Mouse (Mus musculus) forebrain, postnatal 0 days (tissue): ENCODE results near the gene Pdha2. TPM values are rescaled to one million over a fixed set of nuclear protein-coding genes. Genes with fewer than 3 reads are reported as not detected.

Experiments used
- ATAC-seq: fragments of 200-750 bp; cut with Nextera tagmentation; 2 replicates; pipeline ENCODE4 v1.8.0; 2017; ENCODE audit warnings: mild to moderate bottlenecking, moderate library complexity
- DNase-seq: peaks from one replicate; pipeline ENCODE4 v3.0.0-alpha.2; 2015
- H3K27ac ChIP-seq: fragments of 300-500 bp; sonication (generic); 2 replicates; pipeline ENCODE4 v1.5.1; 2014; ENCODE audit warnings: low read depth, mild to moderate bottlenecking, antibody characterized with exemption, low read length, moderate library complexity, mixed read lengths
- H3K27me3 ChIP-seq: fragments of 300-500 bp; sonication (generic); 2 replicates; pipeline ENCODE4 v1.6.1; 2014; ENCODE audit warnings: mild to moderate bottlenecking, low read length, mixed read lengths; ENCODE audit not compliant: insufficient read depth
- H3K36me3 ChIP-seq: fragments of 300-500 bp; sonication (generic); 2 replicates; pipeline ENCODE4 v1.6.1; 2014; ENCODE audit warnings: mild to moderate bottlenecking, moderate library complexity; ENCODE audit not compliant: insufficient read depth
- H3K4me1 ChIP-seq: fragments of 300-500 bp; sonication (generic); 2 replicates; pipeline ENCODE4 v1.6.1; 2014; ENCODE audit warnings: antibody characterized with exemption; ENCODE audit not compliant: insufficient read depth
- H3K4me2 ChIP-seq: fragments of 300-500 bp; sonication (generic); 2 replicates; pipeline ENCODE4 v1.6.1; 2014; ENCODE audit warnings: low read depth, mild to moderate bottlenecking, moderate library complexity
- H3K4me3 ChIP-seq: fragments of 300-500 bp; sonication (generic); 2 replicates; pipeline ENCODE4 v1.5.1; 2014; ENCODE audit warnings: low read depth, low read length, mixed read lengths
- H3K9ac ChIP-seq: fragments of 300-500 bp; sonication (generic); 2 replicates; pipeline ENCODE4 v1.6.1; 2014; ENCODE audit warnings: mild to moderate bottlenecking
- H3K9me3 ChIP-seq: fragments of 300-500 bp; sonication (generic); 2 replicates; pipeline ENCODE4 v1.6.1; 2016; ENCODE audit warnings: low read length
- CTCF ChIP-seq: sonication (generic); IDR thresholded peaks from 2 replicates; pipeline ENCODE4 v1.5.1; 2016; ENCODE audit warnings: antibody characterized with exemption, control low read depth, low read depth
- WGBS: fragments of 180-500 bp; shearing (Covaris S2); extraction: QIAGEN DNeasy Blood & Tissue Kit; methylation state at CpG from one replicate; pipeline ENCODE4 v1.1.7; 2014; 5-methylcytosine and 5-hydroxymethylcytosine counted together
- polyA plus RNA-seq: library from polyadenylated mRNA; unstranded; fragments of >200 nt; fragmentation: Nextera tagmentation; extraction: Ambion mirVana; gene quantifications from 2 replicates; pipeline ENCODE4 v1.2.1, GENCODE M21; 2015
- total RNA-seq: library from RNA; depleted of rRNA; stranded (reverse); fragments of >200 nt; gene quantifications from 2 replicates; pipeline ENCODE4 v1.2.3, GENCODE M21; 2014; rRNA removed

The Pdha2 gene
- total RNA-seq (not detected in 2 replicates), polyA plus RNA-seq (not detected in 2 replicates)

DNA sequence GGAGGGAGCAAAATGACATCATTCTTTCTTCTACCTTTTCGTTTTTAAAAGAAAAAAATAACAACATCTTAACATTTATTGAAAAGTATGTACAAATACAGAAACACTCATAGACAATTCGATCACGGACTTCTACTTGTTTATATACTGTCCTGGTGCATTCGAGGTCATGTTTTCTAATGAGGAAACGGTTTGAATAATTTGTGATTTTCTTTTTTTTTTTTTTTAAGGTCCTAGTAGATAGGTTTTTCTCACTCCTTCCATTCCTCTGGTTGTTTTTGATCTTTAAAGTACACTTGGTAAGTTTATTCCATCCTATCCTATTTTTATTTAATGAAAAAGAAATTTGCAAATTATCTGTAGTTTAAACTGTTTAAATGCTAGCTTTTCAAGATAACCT is at the start of gene Pdha2:
Gene Pdha2, minus strand, starts transcription at position 101 of the 400 bp plus-strand sequence.
- H3K4me2 ChIP-seq = no peak within 1 kb of the TSS
- no peak for ATAC-seq
- DNase-seq = no peak
- no peak for TF ChIP-seq CTCF
- H3K36me3 ChIP-seq = no peaks in the 10 kb centered on the region
- H3K9me3 ChIP-seq = no peaks in the 10 kb centered on the region
- WGBS = 94% methylated on average over 5 of the region's 5 CpGs
- no peak within 1 kb of the TSS for H3K4me3 ChIP-seq
- H3K4me1 ChIP-seq = no peaks in the 10 kb centered on the region
- no peak within 1 kb of the TSS for H3K9ac ChIP-seq
- no peaks in the 10 kb centered on the region for H3K27me3 ChIP-seq
- no peak within 1 kb of the TSS for H3K27ac ChIP-seq

DNA sequence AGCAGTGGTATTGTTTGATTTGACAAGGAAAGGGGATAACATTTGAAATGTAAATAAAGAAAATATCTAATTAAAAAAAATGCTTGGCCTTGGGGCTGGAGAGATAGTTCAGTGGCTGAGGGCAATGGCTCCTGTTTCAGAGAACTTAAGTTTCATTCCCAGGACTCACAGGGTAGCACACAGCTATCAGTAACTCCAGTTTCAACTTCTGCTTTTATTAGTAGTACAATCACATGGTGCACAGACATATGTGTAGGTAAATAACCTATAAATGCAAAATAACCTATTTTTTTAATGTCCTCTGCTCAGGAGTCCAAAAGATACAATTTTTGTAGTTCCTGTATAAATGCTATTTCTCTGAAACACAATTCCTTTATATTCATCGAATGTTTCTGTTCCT is 48.4 kb upstream of the Pdha2 start:
- Histone ChIP-seq H3K27me3 (no peaks in the 10 kb centered on the region), H3K4me2 (no peak overlapping the region), H3K4me1 (no peaks in the 10 kb centered on the region), H3K4me3 (no peak overlapping the region), H3K36me3 (no peaks in the 10 kb centered on the region), H3K27ac (no peak overlapping the region), H3K9me3 (no peaks in the 10 kb centered on the region), H3K9ac (no peak overlapping the region)
- 93% methylated on average over 1 of the region's 1 CpGs for WGBS
- no peak for DNase-seq
- ATAC-seq = no peak
- TF ChIP-seq CTCF = no peak

DNA sequence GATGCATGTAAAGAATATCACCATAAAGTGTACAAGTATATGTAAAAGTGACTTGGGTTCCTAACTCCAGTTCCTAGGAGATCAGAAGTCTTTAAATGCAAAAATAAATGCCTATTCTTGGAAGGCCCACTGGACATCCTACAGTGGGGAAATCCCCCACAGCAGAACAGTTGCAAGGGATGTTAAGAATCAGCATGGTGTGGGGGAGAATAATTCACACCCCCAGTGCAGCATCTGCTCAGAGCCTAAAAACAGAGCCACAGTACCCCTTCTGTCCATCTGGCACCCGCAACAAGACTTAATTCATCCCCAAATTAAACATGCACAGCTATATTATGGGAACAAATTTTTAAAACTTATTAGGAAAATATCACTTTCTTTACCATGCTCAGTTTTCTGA is 39.3 kb upstream of the Pdha2 start:
- H3K9me3 ChIP-seq = no peaks in the 10 kb centered on the region
- no peak for TF ChIP-seq CTCF
- H3K27me3 ChIP-seq = no peaks in the 10 kb centered on the region
- DNase-seq = no peak
- no peak overlapping the region for H3K27ac ChIP-seq
- no peaks in the 10 kb centered on the region for H3K4me1 ChIP-seq
- no peak overlapping the region for H3K9ac ChIP-seq
- no peak overlapping the region for H3K4me2 ChIP-seq
- no peak for ATAC-seq
- WGBS = 74% methylated on average over 1 of the region's 1 CpGs
- no peaks in the 10 kb centered on the region for H3K36me3 ChIP-seq
- H3K4me3 ChIP-seq = no peak overlapping the region

DNA sequence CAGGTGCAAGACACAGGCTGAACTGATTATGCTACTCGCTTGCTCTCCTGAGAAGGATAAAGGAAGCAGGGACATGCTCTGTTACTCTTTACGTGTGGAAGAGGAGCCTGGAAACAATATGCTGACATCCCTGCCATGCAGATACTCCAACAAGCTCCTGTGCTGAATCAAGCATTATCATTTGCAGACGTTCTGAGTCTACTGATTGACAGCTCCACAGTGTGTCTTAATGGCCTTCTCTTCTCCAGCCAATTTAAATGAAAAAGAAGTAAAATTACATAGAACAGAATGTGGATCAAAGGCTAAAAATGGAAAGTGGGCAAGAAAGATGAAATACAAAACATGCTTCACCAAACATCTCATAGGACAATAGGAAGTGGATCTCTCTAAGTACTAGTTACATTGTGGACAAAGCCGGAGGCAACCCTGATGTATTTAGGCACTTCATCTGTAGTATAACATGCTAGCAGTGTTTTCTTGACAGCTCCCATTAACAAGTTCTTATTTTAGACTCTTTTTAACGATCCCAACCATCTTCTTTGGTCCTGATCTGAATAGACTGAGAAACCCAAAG is 32.7 kb upstream of the Pdha2 start:
- H3K4me1 ChIP-seq = no peaks in the 10 kb centered on the region
- H3K9ac ChIP-seq = no peak overlapping the region
- no peak; the same call in 1 of the 2 replicates for ATAC-seq
- H3K27ac ChIP-seq = no peak overlapping the region
- no peak for TF ChIP-seq CTCF
- no peak overlapping the region for H3K4me3 ChIP-seq
- H3K27me3 ChIP-seq = no peaks in the 10 kb centered on the region
- DNase-seq = no peak
- H3K9me3 ChIP-seq = no peaks in the 10 kb centered on the region
- H3K4me2 ChIP-seq = no peak overlapping the region
- H3K36me3 ChIP-seq = no peaks in the 10 kb centered on the region
- 37% methylated on average over 5 of the region's 5 CpGs for WGBS

DNA sequence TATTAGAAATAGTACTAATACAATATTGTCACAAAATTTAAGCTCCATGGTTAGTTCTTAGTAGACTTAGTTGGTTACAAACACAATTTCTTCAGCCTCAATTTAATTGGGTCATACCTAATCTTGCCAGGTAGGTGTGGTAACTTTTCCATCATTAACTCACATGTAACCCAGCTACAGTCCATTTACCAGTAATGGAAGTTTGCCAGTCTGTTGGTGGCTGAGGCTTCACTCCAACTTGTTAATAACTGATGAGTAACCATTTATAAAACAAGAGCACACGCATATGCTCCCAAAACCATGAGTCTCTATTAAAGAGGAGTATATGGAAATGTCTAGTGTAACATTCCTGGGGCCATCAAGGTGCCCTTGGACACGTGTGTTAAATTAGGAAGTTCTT is 25.9 kb upstream of the Pdha2 start:
- no peaks in the 10 kb centered on the region for H3K4me1 ChIP-seq
- no peak overlapping the region for H3K27ac ChIP-seq
- DNase-seq (no peak), ATAC-seq (no peak)
- H3K9ac ChIP-seq = no peak overlapping the region
- H3K9me3 ChIP-seq = no peaks in the 10 kb centered on the region
- 73% methylated on average over 2 of the region's 2 CpGs for WGBS
- no peak for TF ChIP-seq CTCF
- no peaks in the 10 kb centered on the region for H3K27me3 ChIP-seq
- H3K4me2 ChIP-seq = no peak overlapping the region
- no peak overlapping the region for H3K4me3 ChIP-seq
- no peaks in the 10 kb centered on the region for H3K36me3 ChIP-seq

DNA sequence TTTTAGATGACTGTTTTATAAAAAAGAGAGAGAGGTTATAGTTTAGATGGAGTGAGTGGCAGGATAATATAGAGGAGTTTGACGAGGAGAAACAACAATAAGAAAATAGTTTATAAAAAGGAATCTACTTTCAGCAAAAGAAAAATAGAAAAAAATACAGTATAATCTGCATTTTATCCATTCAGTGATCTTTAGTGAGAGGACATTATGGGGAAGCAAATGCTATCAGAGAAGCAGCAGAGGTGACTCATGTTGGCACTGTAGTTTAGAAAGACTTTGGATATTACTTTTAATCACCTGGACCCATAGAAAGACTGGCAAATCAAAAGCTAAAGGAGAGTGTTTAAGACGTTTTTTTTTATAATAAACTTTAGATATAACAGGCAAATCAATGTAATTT is 17.0 kb upstream of the Pdha2 start:
- 61% methylated on average over 2 of the region's 2 CpGs for WGBS
- Histone ChIP-seq H3K27me3 (no peaks in the 10 kb centered on the region), H3K9ac (no peak overlapping the region), H3K4me1 (no peaks in the 10 kb centered on the region), H3K36me3 (no peaks in the 10 kb centered on the region), H3K27ac (no peak overlapping the region), H3K4me3 (no peak overlapping the region), H3K9me3 (no peaks in the 10 kb centered on the region), H3K4me2 (no peak overlapping the region)
- ATAC-seq (no peak), DNase-seq (no peak)
- TF ChIP-seq CTCF = no peak

DNA sequence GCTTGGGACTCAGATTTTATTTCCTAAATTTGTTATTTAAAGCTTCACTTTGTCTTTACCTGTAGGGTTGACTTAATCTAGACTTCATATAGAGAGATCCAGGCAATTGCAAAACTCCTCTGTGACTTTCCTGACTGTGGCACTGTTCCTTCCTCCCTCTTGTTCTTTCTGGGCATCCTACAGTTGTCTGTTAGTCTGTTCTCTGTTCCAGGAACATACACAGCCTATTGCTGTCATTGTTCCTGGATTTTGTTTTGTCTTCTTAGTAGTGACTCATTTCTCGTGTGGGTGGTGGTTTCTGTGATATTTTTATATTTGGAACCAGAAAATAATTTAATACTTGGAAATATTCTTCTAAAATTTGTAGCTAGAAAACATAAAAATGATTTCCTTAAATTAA is 10.2 kb upstream of the Pdha2 start:
- Histone ChIP-seq H3K4me2 (no peak overlapping the region), H3K27ac (no peak overlapping the region), H3K36me3 (no peaks in the 10 kb centered on the region), H3K9me3 (no peaks in the 10 kb centered on the region), H3K4me1 (no peaks in the 10 kb centered on the region), H3K9ac (no peak overlapping the region), H3K4me3 (no peak overlapping the region), H3K27me3 (no peaks in the 10 kb centered on the region)
- ATAC-seq (no peak), DNase-seq (no peak)
- TF ChIP-seq CTCF = no peak
- WGBS = 60% methylated on average over 1 of the region's 1 CpGs
